In the genomic region with DNA sequence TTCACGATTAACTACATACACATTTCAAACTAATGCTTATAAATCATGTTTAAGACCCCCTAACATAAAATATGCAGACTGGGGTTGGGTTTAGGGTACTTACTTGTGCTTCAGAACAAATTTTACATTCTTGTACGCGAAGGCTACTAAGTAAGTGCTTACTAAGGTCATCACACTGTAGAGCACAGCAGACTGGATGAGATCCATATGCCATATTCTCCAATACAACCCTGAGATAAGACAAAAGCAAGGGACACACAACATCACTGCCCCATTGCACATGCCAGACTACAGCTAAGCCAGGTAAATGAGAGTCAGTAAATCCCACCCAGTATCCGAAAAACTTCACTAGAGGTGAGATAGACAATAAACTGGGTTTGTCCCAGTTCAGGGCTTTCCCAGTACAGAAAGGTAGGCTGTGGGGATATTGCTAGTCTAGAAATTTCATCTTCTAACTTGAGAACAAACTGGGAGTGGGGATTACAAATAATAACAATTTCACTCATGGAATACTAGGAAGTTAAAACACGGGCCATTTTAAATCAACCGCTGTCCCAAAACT, we compare ENCODE assay signal across 8 mouse cellular contexts. TPM values are rescaled to one million over a fixed set of nuclear protein-coding genes. Genes with fewer than 3 reads are reported as not detected.
DNase-seq lines count a peak whose midpoint lies in the region; ATAC-seq and TF ChIP-seq lines count a peak whose summit lies in the region.

No protein-coding gene starts in this region.

- H3K9me3 ChIP-seq in kidney, embryonic 16.5 days (ENCODE audit: low read length): no peaks in the 10 kb centered on the region
- no peaks in the 10 kb centered on the region for H3K9me3 ChIP-seq in hindbrain, postnatal 0 days (ENCODE audit: low read length)
- H3K9me3 ChIP-seq in midbrain, postnatal 0 days (ENCODE audit: low read length): no peaks in the 10 kb centered on the region

- H3K4me3 ChIP-seq in kidney, embryonic 16.5 days (ENCODE audit: low read length): peak overlapping the region; percentile 94
- H3K4me3 ChIP-seq in hindbrain, postnatal 0 days (ENCODE audit: low read length): peak overlapping the region; percentile 83
- H3K4me3 ChIP-seq in midbrain, postnatal 0 days (ENCODE audit: low read depth, low read length): peak overlapping the region; percentile 83

- H3K4me2 ChIP-seq in kidney, embryonic 16.5 days (replicated peaks; ENCODE audit: low read depth, low read length): peak overlapping the region; percentile 69
- H3K4me2 ChIP-seq in hindbrain, postnatal 0 days (ENCODE audit: low read depth, low read length): peak overlapping the region; percentile 79
- H3K4me2 ChIP-seq in midbrain, postnatal 0 days (ENCODE audit: low read depth, low read length, poor library complexity, severe bottlenecking): peak overlapping the region; percentile 72

- 18% methylated on average over 6 of the region's 6 CpGs for WGBS in kidney, embryonic 16.5 days
- WGBS in hindbrain, postnatal 0 days: 44% methylated on average over 6 of the region's 6 CpGs
- WGBS in midbrain, postnatal 0 days: 45% methylated on average over 6 of the region's 6 CpGs

- peaks cover 37% of the 10 kb centered on the region for H3K36me3 ChIP-seq in kidney, embryonic 16.5 days (ENCODE audit: insufficient read depth, low read length)
- H3K36me3 ChIP-seq in hindbrain, postnatal 0 days (ENCODE audit: insufficient read depth, low read length): peaks cover 27% of the 10 kb centered on the region; the same call in 1 of the 2 replicates
- peaks cover 21% of the 10 kb centered on the region for H3K36me3 ChIP-seq in midbrain, postnatal 0 days (ENCODE audit: insufficient read depth, low read length)

- no peak for DNase-seq in kidney, postnatal 25 days
- DNase-seq in c-Kit-positive CD71-positive TER-119-positive erythroid progenitor cells, embryonic 14.5 days (ENCODE audit: low spot score): peak; percentile 3
- DNase-seq in hindbrain, postnatal 0 days (ENCODE audit: low spot score): no peak
- DNase-seq in midbrain, postnatal 0 days (ENCODE audit: low spot score): no peak
- DNase-seq in ovary, adult 18-20 months (ENCODE audit: low spot score): no peak
- no peak for DNase-seq in urinary bladder, adult 18-20 months (ENCODE audit: low spot score in 2 of 2)
- DNase-seq in thymus, postnatal 4 days: no peak

- H3K4me1 ChIP-seq in kidney, embryonic 16.5 days (ENCODE audit: insufficient read depth, low read length): peaks cover 5% of the 10 kb centered on the region; the same call in 1 of the 2 replicates
- peaks cover 6% of the 10 kb centered on the region; the same call in 1 of the 2 replicates for H3K4me1 ChIP-seq in hindbrain, postnatal 0 days (ENCODE audit: insufficient read depth, low read length)
- H3K4me1 ChIP-seq in midbrain, postnatal 0 days (ENCODE audit: insufficient read depth, low read length): 0 out of 2 replicates have a peak, but pooled peaks cover 5% of the 10 kb centered on the region

- H3K9ac ChIP-seq in kidney, embryonic 16.5 days (replicated peaks; ENCODE audit: low read length): peak overlapping the region; percentile 95
- peak overlapping the region; percentile 86 for H3K9ac ChIP-seq in hindbrain, postnatal 0 days (replicated peaks; ENCODE audit: low read length)
- peak overlapping the region; percentile 87; the same call in 1 of the 2 replicates for H3K9ac ChIP-seq in midbrain, postnatal 0 days (replicated peaks; ENCODE audit: low read length, poor library complexity, severe bottlenecking)

- TF ChIP-seq CTCF in hindbrain, postnatal 0 days (IDR thresholded peaks at IDR 0.05; ENCODE audit: low read depth): no peak
- no peak for TF ChIP-seq CTCF in midbrain, postnatal 0 days (IDR thresholded peaks at IDR 0.05)

- ATAC-seq in kidney, embryonic 16.5 days (ENCODE audit: low FRiP score, low TSS enrichment): no peak
- ATAC-seq in hindbrain, postnatal 0 days: no peak
- ATAC-seq in midbrain, postnatal 0 days (ENCODE audit: low FRiP score): no peak

- peak overlapping the region; percentile 95 for H3K27ac ChIP-seq in kidney, embryonic 16.5 days (ENCODE audit: low read length)
- H3K27ac ChIP-seq in hindbrain, postnatal 0 days: peak overlapping the region; percentile 91
- H3K27ac ChIP-seq in midbrain, postnatal 0 days (ENCODE audit: low read depth, low read length): no peak overlapping the region; the same call in 1 of the 2 replicates

- H3K27me3 ChIP-seq in kidney, embryonic 16.5 days (ENCODE audit: insufficient read depth, low read length): no peaks in the 10 kb centered on the region
- H3K27me3 ChIP-seq in hindbrain, postnatal 0 days (ENCODE audit: insufficient read depth, low read length): no peaks in the 10 kb centered on the region
- no peaks in the 10 kb centered on the region for H3K27me3 ChIP-seq in midbrain, postnatal 0 days (ENCODE audit: insufficient read depth, low read length)

RNA-seq across cellular contexts. Expression of a gene that starts 1.1 kb away (rescaled TPM):
- polyA plus RNA-seq in kidney, embryonic 16.5 days (2015; fragmentation: Nextera tagmentation; extraction: Ambion mirVana): 307 and 308 TPM in 2 replicates
- 127 and 136 TPM in 2 replicates for total RNA-seq in hindbrain, postnatal 0 days (2014; rRNA removed)
- 154 and 160 TPM in 2 replicates for polyA plus RNA-seq in hindbrain, postnatal 0 days (2015; fragmentation: Nextera tagmentation; extraction: Ambion mirVana)
- total RNA-seq in midbrain, postnatal 0 days (2014; rRNA removed): 140 and 187 TPM in 2 replicates
- polyA plus RNA-seq in midbrain, postnatal 0 days (2015; fragmentation: Nextera tagmentation; extraction: Ambion mirVana): 147 and 151 TPM in 2 replicates
